8 mouse cellular contexts compared by ENCODE assay signal in the genomic region with DNA sequence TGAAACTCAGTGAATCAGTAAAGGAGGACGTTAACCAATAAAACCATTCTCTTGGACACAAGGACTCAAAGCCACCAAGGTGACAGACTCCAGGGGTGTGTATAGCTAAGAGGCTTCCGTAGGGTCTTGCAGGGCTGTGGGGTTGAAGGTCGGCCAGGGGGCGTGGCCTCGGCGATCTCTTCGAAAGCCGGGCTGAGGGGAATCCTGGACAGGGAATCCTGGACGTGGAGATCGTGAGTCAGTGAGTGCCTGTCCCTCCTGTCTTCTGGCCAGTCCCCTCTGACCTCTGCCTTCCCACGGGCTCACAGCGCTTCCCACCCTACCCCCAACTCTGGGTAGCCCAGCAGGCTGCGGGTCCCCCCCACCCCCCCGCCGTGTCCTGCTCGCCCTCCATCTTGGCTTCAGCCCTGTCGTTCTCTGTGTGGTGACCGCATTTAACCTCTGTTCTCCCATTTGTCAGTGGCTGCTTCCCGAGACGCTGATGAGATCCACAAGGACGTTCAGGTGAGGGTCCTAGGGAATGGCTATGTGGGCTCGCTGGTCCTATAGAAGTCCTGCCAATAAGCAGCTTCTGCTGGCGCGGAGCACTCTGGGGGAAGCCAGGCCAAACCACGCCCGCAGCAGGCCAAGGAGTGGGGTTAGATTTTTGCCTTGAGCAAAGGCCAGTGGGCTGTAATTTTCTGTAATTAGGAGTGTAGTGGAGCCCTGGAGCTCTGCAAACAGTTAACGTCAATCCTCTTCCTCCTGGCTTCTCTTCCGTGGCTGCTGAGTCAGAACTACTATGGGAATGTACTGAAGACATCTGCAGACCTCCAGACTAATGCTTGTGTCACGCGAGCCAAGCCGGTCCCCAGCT. TPM values are rescaled to one million over a fixed set of nuclear protein-coding genes. Genes with fewer than 3 reads are reported as not detected.
DNase-seq lines count a peak whose midpoint lies in the region; ATAC-seq and TF ChIP-seq lines count a peak whose summit lies in the region.

Gene As3mt (plus strand): TSS at position 163 of the 856 bp plus-strand sequence.

- peak within 1 kb of the TSS; percentile 54 for H3K4me3 ChIP-seq in embryonic facial prominence, embryonic 13.5 days
- H3K4me3 ChIP-seq in heart, embryonic 11.5 days (ENCODE audit: low read depth, low read length) = peak within 1 kb of the TSS; percentile 57
- peak within 1 kb of the TSS; percentile 45 for H3K4me3 ChIP-seq in kidney, embryonic 14.5 days (ENCODE audit: low read length)
- H3K4me3 ChIP-seq in liver, adult 2 months (ENCODE audit: insufficient read depth, low read depth, low read length) = peak within 1 kb of the TSS; percentile 88
- peak within 1 kb of the TSS; percentile 34 for H3K4me3 ChIP-seq in midbrain, postnatal 0 days (ENCODE audit: low read depth, low read length)
- peak within 1 kb of the TSS; percentile 46 for H3K4me3 ChIP-seq in stomach, embryonic 15.5 days (replicated peaks)

- 0 out of 2 replicates have a peak, but pooled peaks have one; percentile 48 for ATAC-seq in embryonic facial prominence, embryonic 13.5 days (ENCODE audit: insufficient number of reproducible peaks, insufficient read depth, low FRiP score, low TSS enrichment, low read depth)
- ATAC-seq in heart, embryonic 11.5 days (replicated peaks; ENCODE audit: insufficient number of reproducible peaks, low FRiP score, low TSS enrichment) = peak; percentile 81
- ATAC-seq in kidney, embryonic 14.5 days (ENCODE audit: low FRiP score, low TSS enrichment) = peak; percentile 82
- peak; percentile 72; the same call in 1 of the 2 replicates for ATAC-seq in midbrain, postnatal 0 days (ENCODE audit: low FRiP score)
- ATAC-seq in stomach, embryonic 15.5 days (ENCODE audit: insufficient read depth, low FRiP score, low read depth) = peak; percentile 76

- no peak within 1 kb of the TSS for H3K27ac ChIP-seq in embryonic facial prominence, embryonic 13.5 days
- H3K27ac ChIP-seq in heart, embryonic 11.5 days (ENCODE audit: low read depth, low read length) = 0 out of 2 replicates have a peak within 1 kb of the TSS, but pooled peaks have one; percentile 38
- no peak within 1 kb of the TSS for H3K27ac ChIP-seq in kidney, embryonic 14.5 days (ENCODE audit: low read depth, low read length)
- H3K27ac ChIP-seq in liver, adult 2 months (replicated peaks; ENCODE audit: insufficient read depth, low read depth, low read length) = peak within 1 kb of the TSS; percentile 66
- H3K27ac ChIP-seq in midbrain, postnatal 0 days (ENCODE audit: low read depth, low read length) = peak within 1 kb of the TSS; percentile 65
- H3K27ac ChIP-seq in stomach, embryonic 15.5 days = peak within 1 kb of the TSS; percentile 65; the same call in 1 of the 2 replicates

- H3K79me2 ChIP-seq in liver, adult 2 months (ENCODE audit: control insufficient read depth, insufficient read depth, low read length) = no peaks in the 10 kb centered on the region

- WGBS in embryonic facial prominence, embryonic 13.5 days = 6% methylated on average over 31 of the region's 31 CpGs
- 10% methylated on average over 31 of the region's 31 CpGs for WGBS in heart, embryonic 11.5 days (ENCODE audit: insufficient replicate concordance)
- WGBS in kidney, embryonic 14.5 days = 12% methylated on average over 31 of the region's 31 CpGs
- 5% methylated on average over 30 of the region's 31 CpGs for WGBS in liver, adult 2 months
- WGBS in midbrain, postnatal 0 days = 13% methylated on average over 31 of the region's 31 CpGs
- 6% methylated on average over 31 of the region's 31 CpGs for WGBS in stomach, embryonic 15.5 days

- TF ChIP-seq CTCF in liver, adult 2 months (IDR thresholded peaks at IDR 0.05; ENCODE audit: low read depth, low read length) = no peak
- TF ChIP-seq CTCF in midbrain, postnatal 0 days (IDR thresholded peaks at IDR 0.05) = no peak

- peak within 1 kb of the TSS; percentile 70 for H3K4me2 ChIP-seq in embryonic facial prominence, embryonic 13.5 days
- peak within 1 kb of the TSS; percentile 74 for H3K4me2 ChIP-seq in heart, embryonic 11.5 days
- peak within 1 kb of the TSS; percentile 78 for H3K4me2 ChIP-seq in kidney, embryonic 14.5 days (replicated peaks; ENCODE audit: low read depth, low read length)
- peak within 1 kb of the TSS; percentile 48 for H3K4me2 ChIP-seq in midbrain, postnatal 0 days (ENCODE audit: low read depth, low read length, poor library complexity, severe bottlenecking)
- H3K4me2 ChIP-seq in stomach, embryonic 15.5 days = peak within 1 kb of the TSS; percentile 76

- 0 out of 2 replicates have a peak, but pooled peaks have one; percentile 17 for TF ChIP-seq POLR2A in liver, adult 2 months (IDR thresholded peaks at IDR 0.05; ENCODE audit: extremely low read depth, insufficient read depth, low read length)

- H3K9me3 ChIP-seq in embryonic facial prominence, embryonic 13.5 days = no peaks in the 10 kb centered on the region
- H3K9me3 ChIP-seq in heart, embryonic 11.5 days (replicated peaks; ENCODE audit: control insufficient read depth, low read length) = no peaks in the 10 kb centered on the region
- H3K9me3 ChIP-seq in kidney, embryonic 14.5 days (ENCODE audit: control insufficient read depth, low read length) = no peaks in the 10 kb centered on the region
- H3K9me3 ChIP-seq in midbrain, postnatal 0 days (ENCODE audit: low read length) = no peaks in the 10 kb centered on the region
- no peaks in the 10 kb centered on the region for H3K9me3 ChIP-seq in stomach, embryonic 15.5 days

- DNase-seq in spleen, adult 18-20 months = peak; percentile 55 to 72
- no peak for DNase-seq in spleen, adult 12 weeks (ENCODE audit: low spot score)
- peak; percentile 71 for DNase-seq in liver, adult 2 months (ENCODE audit: extremely low read depth, low read depth, low spot score)
- DNase-seq in midbrain, postnatal 0 days (ENCODE audit: low spot score) = peak; percentile 50

- peaks cover 4% of the 10 kb centered on the region; the same call in 1 of the 2 replicates for H3K27me3 ChIP-seq in embryonic facial prominence, embryonic 13.5 days
- no peaks in the 10 kb centered on the region for H3K27me3 ChIP-seq in heart, embryonic 11.5 days (ENCODE audit: control insufficient read depth, insufficient read depth, low read length)
- H3K27me3 ChIP-seq in kidney, embryonic 14.5 days (ENCODE audit: control insufficient read depth, insufficient read depth, low read length) = no peaks in the 10 kb centered on the region
- H3K27me3 ChIP-seq in liver, adult 2 months (ENCODE audit: control insufficient read depth, insufficient read depth, low read length) = no peaks in the 10 kb centered on the region
- H3K27me3 ChIP-seq in midbrain, postnatal 0 days (ENCODE audit: insufficient read depth, low read length) = no peaks in the 10 kb centered on the region
- H3K27me3 ChIP-seq in stomach, embryonic 15.5 days (replicated peaks) = no peaks in the 10 kb centered on the region

- peaks cover 10% of the 10 kb centered on the region; the same call in 1 of the 2 replicates for H3K36me3 ChIP-seq in embryonic facial prominence, embryonic 13.5 days
- H3K36me3 ChIP-seq in heart, embryonic 11.5 days (ENCODE audit: control insufficient read depth, insufficient read depth, low read length) = no peaks in the 10 kb centered on the region; the same call in 1 of the 2 replicates
- H3K36me3 ChIP-seq in kidney, embryonic 14.5 days (ENCODE audit: control insufficient read depth, insufficient read depth, low read length) = no peaks in the 10 kb centered on the region; the same call in 1 of the 2 replicates
- peaks cover 13% of the 10 kb centered on the region for H3K36me3 ChIP-seq in liver, adult 2 months (ENCODE audit: control insufficient read depth, insufficient read depth, low read length)
- no peaks in the 10 kb centered on the region for H3K36me3 ChIP-seq in midbrain, postnatal 0 days (ENCODE audit: insufficient read depth, low read length)
- no peaks in the 10 kb centered on the region for H3K36me3 ChIP-seq in stomach, embryonic 15.5 days

- H3K4me1 ChIP-seq in embryonic facial prominence, embryonic 13.5 days = peaks cover 7% of the 10 kb centered on the region
- peaks cover 8% of the 10 kb centered on the region for H3K4me1 ChIP-seq in heart, embryonic 11.5 days (ENCODE audit: control insufficient read depth, insufficient read depth, low read length)
- peaks cover 5% of the 10 kb centered on the region; the same call in 1 of the 2 replicates for H3K4me1 ChIP-seq in kidney, embryonic 14.5 days (ENCODE audit: control insufficient read depth, insufficient read depth, low read length)
- peaks cover 17% of the 10 kb centered on the region; the same call in 1 of the 2 replicates for H3K4me1 ChIP-seq in liver, adult 2 months (ENCODE audit: control insufficient read depth, insufficient read depth, low read length)
- no peaks in the 10 kb centered on the region for H3K4me1 ChIP-seq in midbrain, postnatal 0 days (ENCODE audit: insufficient read depth, low read length)
- H3K4me1 ChIP-seq in stomach, embryonic 15.5 days = 0 out of 2 replicates have a peak, but pooled peaks cover 3% of the 10 kb centered on the region

- H3K9ac ChIP-seq in embryonic facial prominence, embryonic 13.5 days = peak within 1 kb of the TSS; percentile 69
- peak within 1 kb of the TSS; percentile 79 for H3K9ac ChIP-seq in heart, embryonic 11.5 days (ENCODE audit: low read depth, low read length)
- peak within 1 kb of the TSS; percentile 66 for H3K9ac ChIP-seq in kidney, embryonic 14.5 days (ENCODE audit: low read depth, low read length)
- peak within 1 kb of the TSS; percentile 77 for H3K9ac ChIP-seq in liver, adult 2 months (ENCODE audit: low read depth, low read length)
- H3K9ac ChIP-seq in midbrain, postnatal 0 days (replicated peaks; ENCODE audit: low read length, poor library complexity, severe bottlenecking) = peak within 1 kb of the TSS; percentile 37
- peak within 1 kb of the TSS; percentile 22; the same call in 1 of the 2 replicates for H3K9ac ChIP-seq in stomach, embryonic 15.5 days

RNA-seq across cellular contexts. Expression of gene As3mt, which starts in this region (rescaled TPM):
- 36.6 and 43.3 TPM in 2 replicates for polyA plus RNA-seq in embryonic facial prominence, embryonic 13.5 days (2015; fragmentation: Nextera tagmentation; extraction: Ambion mirVana)
- polyA plus RNA-seq in heart, embryonic 11.5 days (2014; fragmentation: Nextera tagmentation; extraction: Ambion mirVana) = 47.6 and 54.2 TPM in 2 replicates
- 32.1 and 39.0 TPM in 2 replicates for polyA plus RNA-seq in kidney, embryonic 14.5 days (2014; fragmentation: Nextera tagmentation; extraction: Ambion mirVana)
- 57.8 and 67.9 TPM in 2 replicates for total RNA-seq in liver, adult 2 months (2014; rRNA removed)
- 19.3 and 29.3 TPM in 2 replicates for polyA plus RNA-seq in liver, adult 2 months (2012; rRNA removed)
- total RNA-seq in midbrain, postnatal 0 days (2014; rRNA removed) = 21.3 and 28.9 TPM in 2 replicates
- polyA plus RNA-seq in midbrain, postnatal 0 days (2015; fragmentation: Nextera tagmentation; extraction: Ambion mirVana) = 36.4 and 37.9 TPM in 2 replicates
- 28.9 and 33.0 TPM in 2 replicates for polyA plus RNA-seq in stomach, embryonic 15.5 days (2015; fragmentation: Nextera tagmentation; extraction: Ambion mirVana)

Comparison
In these comparisons a context has a peak if more than half of its experiments do, and no peak if none do; other contexts are left out.
1. H3K27ac ChIP-seq: peak in heart, embryonic 11.5 days (single experiment), liver, adult 2 months (single experiment), midbrain, postnatal 0 days (single experiment) and stomach, embryonic 15.5 days (single experiment); none in embryonic facial prominence, embryonic 13.5 days (single experiment) and kidney, embryonic 14.5 days (single experiment).
2. H3K4me3 ChIP-seq: peak in every context shown above with its lines; median percentile 88 in liver, adult 2 months; 57 in heart, embryonic 11.5 days; 54 in embryonic facial prominence, embryonic 13.5 days; 46 in stomach, embryonic 15.5 days; 45 in kidney, embryonic 14.5 days; 34 in midbrain, postnatal 0 days.
3. H3K9ac ChIP-seq: peak in every context shown above with its lines; median percentile 79 in heart, embryonic 11.5 days; 77 in liver, adult 2 months; 69 in embryonic facial prominence, embryonic 13.5 days; 66 in kidney, embryonic 14.5 days; 37 in midbrain, postnatal 0 days; 22 in stomach, embryonic 15.5 days.
4. Peak in every context shown above with its lines, with median percentiles within 50 percentile points of each other: ATAC-seq and H3K4me2 ChIP-seq.